Comparison of ENCODE assay signal across 8 mouse cellular contexts in genomic region chr3:30219190-30219884, GRCm38 (mm10).
DNase-seq lines count a peak whose midpoint lies in the region; ATAC-seq and TF ChIP-seq lines count a peak whose summit lies in the region.

No protein-coding gene starts in this region.

- no peak for TF ChIP-seq EP300 in heart, adult 2 months (IDR thresholded peaks at IDR 0.05; ENCODE audit: insufficient read depth, low read depth, low read length)

- peak overlapping the region; percentile 61 for H3K4me2 ChIP-seq in embryonic facial prominence, embryonic 13.5 days
- peak overlapping the region; percentile 50 for H3K4me2 ChIP-seq in hindbrain, postnatal 0 days (ENCODE audit: low read depth, low read length)
- peak overlapping the region; percentile 53 for H3K4me2 ChIP-seq in midbrain, embryonic 13.5 days (replicated peaks)

- no peak for ATAC-seq in embryonic facial prominence, embryonic 13.5 days (ENCODE audit: insufficient number of reproducible peaks, insufficient read depth, low FRiP score, low TSS enrichment, low read depth)
- 0 out of 2 replicates have a peak, but pooled peaks have one; percentile 21 for ATAC-seq in hindbrain, postnatal 0 days
- ATAC-seq in midbrain, embryonic 13.5 days: peak; percentile 77
- no peak for ATAC-seq in cerebellum, adult (ENCODE audit: insufficient number of reproducible peaks, low FRiP score, low TSS enrichment)

- WGBS in heart, adult 2 months: 13% methylated on average over 21 of the region's 21 CpGs
- WGBS in embryonic facial prominence, embryonic 13.5 days: under 1% methylated on average over 21 of the region's 21 CpGs
- WGBS in hindbrain, postnatal 0 days: 4% methylated on average over 21 of the region's 21 CpGs
- 1% methylated on average over 21 of the region's 21 CpGs for WGBS in midbrain, embryonic 13.5 days

- no peak overlapping the region; the same call in 1 of the 2 replicates for H3K27ac ChIP-seq in heart, adult 2 months
- no peak overlapping the region for H3K27ac ChIP-seq in embryonic facial prominence, embryonic 13.5 days
- H3K27ac ChIP-seq in hindbrain, postnatal 0 days: no peak overlapping the region
- H3K27ac ChIP-seq in midbrain, embryonic 13.5 days: no peak overlapping the region

- H3K4me3 ChIP-seq in heart, adult 2 months: peak overlapping the region; percentile 9
- peak overlapping the region; percentile 35 for H3K4me3 ChIP-seq in embryonic facial prominence, embryonic 13.5 days
- peak overlapping the region; percentile 20 for H3K4me3 ChIP-seq in hindbrain, postnatal 0 days (ENCODE audit: low read length)
- H3K4me3 ChIP-seq in midbrain, embryonic 13.5 days (replicated peaks): peak overlapping the region; percentile 25

- no peaks in the 10 kb centered on the region for H3K9me3 ChIP-seq in embryonic facial prominence, embryonic 13.5 days
- H3K9me3 ChIP-seq in hindbrain, postnatal 0 days (ENCODE audit: low read length): no peaks in the 10 kb centered on the region
- no peaks in the 10 kb centered on the region for H3K9me3 ChIP-seq in midbrain, embryonic 13.5 days

- TF ChIP-seq POLR2A in heart, adult 2 months (IDR thresholded peaks at IDR 0.05; ENCODE audit: insufficient read depth, low read depth, low read length): no peak

- no peaks in the 10 kb centered on the region for H3K27me3 ChIP-seq in heart, adult 2 months (ENCODE audit: control insufficient read depth, insufficient read depth, low read length)
- H3K27me3 ChIP-seq in embryonic facial prominence, embryonic 13.5 days: peaks cover 37% of the 10 kb centered on the region
- peaks cover 13% of the 10 kb centered on the region for H3K27me3 ChIP-seq in hindbrain, postnatal 0 days (ENCODE audit: insufficient read depth, low read length)
- H3K27me3 ChIP-seq in midbrain, embryonic 13.5 days: peaks cover 69% of the 10 kb centered on the region

- no peak overlapping the region for H3K9ac ChIP-seq in heart, adult 2 months (ENCODE audit: low read depth, low read length)
- 0 out of 2 replicates have a peak overlapping the region, but pooled peaks have one; percentile 11 for H3K9ac ChIP-seq in embryonic facial prominence, embryonic 13.5 days
- H3K9ac ChIP-seq in hindbrain, postnatal 0 days (replicated peaks; ENCODE audit: low read length): no peak overlapping the region
- H3K9ac ChIP-seq in midbrain, embryonic 13.5 days (replicated peaks): no peak overlapping the region

- no peaks in the 10 kb centered on the region for H3K36me3 ChIP-seq in heart, adult 2 months (ENCODE audit: control insufficient read depth, insufficient read depth, low read length)
- no peaks in the 10 kb centered on the region for H3K36me3 ChIP-seq in embryonic facial prominence, embryonic 13.5 days
- no peaks in the 10 kb centered on the region for H3K36me3 ChIP-seq in hindbrain, postnatal 0 days (ENCODE audit: insufficient read depth, low read length)
- H3K36me3 ChIP-seq in midbrain, embryonic 13.5 days: no peaks in the 10 kb centered on the region

- no peaks in the 10 kb centered on the region for H3K79me2 ChIP-seq in heart, adult 2 months (replicated peaks; ENCODE audit: control insufficient read depth, insufficient read depth, low read length)

- no peaks in the 10 kb centered on the region for H3K4me1 ChIP-seq in heart, adult 2 months (ENCODE audit: control insufficient read depth, insufficient read depth, low read length)
- peaks cover 11% of the 10 kb centered on the region for H3K4me1 ChIP-seq in embryonic facial prominence, embryonic 13.5 days
- H3K4me1 ChIP-seq in hindbrain, postnatal 0 days (ENCODE audit: insufficient read depth, low read length): no peaks in the 10 kb centered on the region
- peaks cover 35% of the 10 kb centered on the region for H3K4me1 ChIP-seq in midbrain, embryonic 13.5 days (replicated peaks)

- DNase-seq in heart, adult 2 months: no peak
- DNase-seq in heart, adult 8-10 months (ENCODE audit: low spot score): no peak
- DNase-seq in hindbrain, postnatal 0 days (ENCODE audit: low spot score): peak; percentile 25
- DNase-seq in frontal cortex, postnatal 14 days (ENCODE audit: low spot score in 2 of 2): no peak
- no peak for DNase-seq in right cerebral cortex, postnatal 10 days (ENCODE audit: low spot score in 2 of 2)

- intact Hi-C loops in heart, adult 2 months (cut with DNase I): loop anchor here (10.0 kb wide), 1 partner anchor 295 kb away; no protein-coding TSS in a partner anchor

- no peak for TF ChIP-seq CTCF in heart, adult 2 months (IDR thresholded peaks at IDR 0.05)
- TF ChIP-seq CTCF in hindbrain, postnatal 0 days (IDR thresholded peaks at IDR 0.05; ENCODE audit: low read depth): no peak

Comparison
In these comparisons a context has a peak if more than half of its experiments do, and no peak if none do; other contexts are left out.
1. ATAC-seq: peak in hindbrain, postnatal 0 days (single experiment) and midbrain, embryonic 13.5 days (single experiment); none in embryonic facial prominence, embryonic 13.5 days (single experiment) and cerebellum, adult (single experiment).
2. Peak in every context shown above with its lines, with median percentiles within 50 percentile points of each other: H3K4me3 ChIP-seq and H3K4me2 ChIP-seq.